In the genomic region with DNA sequence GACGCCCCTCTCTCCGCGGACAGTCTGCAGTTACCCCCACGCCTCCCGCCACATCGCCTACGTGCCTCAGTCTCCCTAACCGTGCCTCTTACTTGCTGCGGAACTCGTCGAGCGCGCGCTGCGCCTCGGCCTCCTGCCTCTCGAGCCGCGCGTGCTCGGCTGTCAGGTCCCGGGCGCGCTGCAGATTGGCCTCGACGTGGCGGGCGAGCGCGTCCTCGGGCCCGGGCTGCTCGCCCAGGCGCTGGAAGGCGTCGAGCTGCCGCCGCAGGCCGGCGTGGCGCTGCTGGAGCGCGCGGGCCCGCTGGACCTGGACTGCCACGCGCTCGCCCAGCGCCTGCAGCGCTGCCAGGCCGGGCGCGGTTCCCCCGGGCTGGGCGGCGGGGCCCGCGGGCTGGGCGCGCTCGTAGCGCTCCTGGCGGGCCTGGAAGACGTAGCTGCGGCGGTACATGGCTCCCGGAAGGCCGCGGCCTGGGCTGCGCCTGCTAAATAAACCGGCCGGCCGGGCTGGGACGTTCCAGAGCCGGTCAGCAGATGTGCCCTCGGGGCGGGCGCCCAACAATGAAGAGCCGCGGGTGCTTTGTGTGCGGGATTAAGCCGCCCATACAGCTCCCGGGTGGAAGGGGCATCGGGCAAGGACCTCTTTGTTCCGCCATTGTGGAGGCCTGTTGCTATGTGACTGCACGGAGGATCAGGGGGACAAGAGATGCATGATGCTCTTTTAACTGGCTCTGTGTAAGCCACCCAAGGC, we compare ENCODE assay signal across 8 mouse cellular contexts. TPM values are rescaled to one million over a fixed set of nuclear protein-coding genes. Genes with fewer than 3 reads are reported as not detected.
A peak's percentile ranks its signal among the peaks of the same experiment; 100 is the strongest.
DNase-seq lines count a peak whose midpoint lies in the region; ATAC-seq and TF ChIP-seq lines count a peak whose summit lies in the region.

Bfsp1 (minus strand) TSS at position 690 of the 748 bp plus-strand sequence.

- 4% methylated on average over 78 of the region's 86 CpGs for WGBS in embryonic facial prominence, embryonic 11.5 days
- 4% methylated on average over 86 of the region's 86 CpGs for WGBS in heart, embryonic 12.5 days
- WGBS in kidney, postnatal 0 days: 4% methylated on average over 78 of the region's 86 CpGs

- TF ChIP-seq CTCF in kidney, postnatal 0 days (IDR thresholded peaks at IDR 0.05; ENCODE audit: low read depth): no peak

- H3K9ac ChIP-seq in embryonic facial prominence, embryonic 11.5 days (replicated peaks; ENCODE audit: low read length): peak within 1 kb of the TSS; percentile 85
- H3K9ac ChIP-seq in heart, embryonic 12.5 days: peak within 1 kb of the TSS; percentile 85
- peak within 1 kb of the TSS; percentile 80 for H3K9ac ChIP-seq in kidney, postnatal 0 days (ENCODE audit: low read depth, low read length)

- no peaks in the 10 kb centered on the region for H3K9me3 ChIP-seq in embryonic facial prominence, embryonic 11.5 days (replicated peaks; ENCODE audit: control insufficient read depth, low read length)
- no peaks in the 10 kb centered on the region for H3K9me3 ChIP-seq in heart, embryonic 12.5 days (replicated peaks)
- H3K9me3 ChIP-seq in kidney, postnatal 0 days (replicated peaks; ENCODE audit: low read length): no peaks in the 10 kb centered on the region

- 0 out of 2 replicates have a peak within 1 kb of the TSS, but pooled peaks have one; percentile 13 for H3K27ac ChIP-seq in embryonic facial prominence, embryonic 11.5 days (replicated peaks; ENCODE audit: low read depth, low read length)
- H3K27ac ChIP-seq in heart, embryonic 12.5 days (ENCODE audit: poor library complexity, severe bottlenecking): peak within 1 kb of the TSS; percentile 1; the same call in 1 of the 2 replicates
- no peak within 1 kb of the TSS for H3K27ac ChIP-seq in kidney, postnatal 0 days

- H3K36me3 ChIP-seq in embryonic facial prominence, embryonic 11.5 days (replicated peaks; ENCODE audit: control insufficient read depth, insufficient read depth, low read depth, low read length): no peaks in the 10 kb centered on the region
- H3K36me3 ChIP-seq in heart, embryonic 12.5 days: no peaks in the 10 kb centered on the region
- no peaks in the 10 kb centered on the region for H3K36me3 ChIP-seq in kidney, postnatal 0 days (ENCODE audit: insufficient read depth, low read length)

- intact Hi-C loops in left cerebral cortex, postnatal 14 days (cut with DNase I): loop anchor here (10.0 kb wide), 1 partner anchor 422 kb away; no protein-coding TSS in a partner anchor

- H3K4me2 ChIP-seq in embryonic facial prominence, embryonic 11.5 days (ENCODE audit: low read depth, low read length): peak within 1 kb of the TSS; percentile 75
- H3K4me2 ChIP-seq in heart, embryonic 12.5 days: peak within 1 kb of the TSS; percentile 73
- H3K4me2 ChIP-seq in kidney, postnatal 0 days (ENCODE audit: low read length): peak within 1 kb of the TSS; percentile 73

- DNase-seq in left cerebral cortex, postnatal 14 days (ENCODE audit: low spot score in 2 of 2): peak; percentile 15 to 31
- DNase-seq in left cerebral cortex, adult 8-10 months (ENCODE audit: low spot score in 2 of 2): no peak
- DNase-seq in embryonic facial prominence, embryonic 11.5 days (ENCODE audit: low spot score): peak; percentile 71
- peak; percentile 69 for DNase-seq in kidney, postnatal 0 days (ENCODE audit: low spot score)
- DNase-seq in lung, postnatal 25 days (ENCODE audit: low spot score): peak; percentile 40
- DNase-seq in right cerebral cortex, postnatal 10 days (ENCODE audit: low spot score in 2 of 2): peak; percentile 36 to 61
- DNase-seq in thymus, postnatal 25 days: no peak

- H3K27me3 ChIP-seq in embryonic facial prominence, embryonic 11.5 days (ENCODE audit: control insufficient read depth, insufficient read depth, low read length): no peaks in the 10 kb centered on the region
- no peaks in the 10 kb centered on the region for H3K27me3 ChIP-seq in heart, embryonic 12.5 days (replicated peaks)
- H3K27me3 ChIP-seq in kidney, postnatal 0 days (ENCODE audit: insufficient read depth, low read length): no peaks in the 10 kb centered on the region

- no peaks in the 10 kb centered on the region; the same call in 1 of the 2 replicates for H3K4me1 ChIP-seq in embryonic facial prominence, embryonic 11.5 days (ENCODE audit: control insufficient read depth, insufficient read depth, low read length)
- H3K4me1 ChIP-seq in heart, embryonic 12.5 days (replicated peaks): 0 out of 2 replicates have a peak, but pooled peaks cover 3% of the 10 kb centered on the region
- H3K4me1 ChIP-seq in kidney, postnatal 0 days (replicated peaks; ENCODE audit: insufficient read depth, low read length): 0 out of 2 replicates have a peak, but pooled peaks cover 6% of the 10 kb centered on the region

- H3K4me3 ChIP-seq in embryonic facial prominence, embryonic 11.5 days (ENCODE audit: low read depth, low read length): peak within 1 kb of the TSS; percentile 39
- peak within 1 kb of the TSS; percentile 51 for H3K4me3 ChIP-seq in heart, embryonic 12.5 days
- peak within 1 kb of the TSS; percentile 40 for H3K4me3 ChIP-seq in kidney, postnatal 0 days (replicated peaks; ENCODE audit: low read depth, low read length)

- peak; percentile 64 for ATAC-seq in embryonic facial prominence, embryonic 11.5 days (replicated peaks; ENCODE audit: insufficient number of reproducible peaks, low FRiP score, low TSS enrichment, low read depth)
- ATAC-seq in heart, embryonic 12.5 days (ENCODE audit: insufficient number of reproducible peaks, low FRiP score): peak; percentile 78
- peak; percentile 76 for ATAC-seq in kidney, postnatal 0 days (replicated peaks; ENCODE audit: low FRiP score, low read depth)

RNA-seq across cellular contexts. Expression of gene Bfsp1, which starts in this region (rescaled TPM):
- total RNA-seq in left cerebral cortex, postnatal 14 days (2021): 1 to 10 TPM; 1.4 to 1.8 TPM
- total RNA-seq in left cerebral cortex, adult 8-10 months (2022): 1 to 10 TPM in 3 of 4 experiments, under 1 TPM in 1; 0.97 to 1.5 (median 1.3) TPM
- 1.1 TPM in 2 replicates for polyA plus RNA-seq in embryonic facial prominence, embryonic 11.5 days (2014; fragmentation: Nextera tagmentation; extraction: Ambion mirVana)
- polyA plus RNA-seq in heart, embryonic 12.5 days (2016; fragmentation: Nextera tagmentation; extraction: Ambion mirVana): 2.2 and 2.3 TPM in 2 replicates
- polyA plus RNA-seq in kidney, postnatal 0 days (2015; fragmentation: Nextera tagmentation; extraction: Ambion mirVana): 1.6 and 2.2 TPM in 2 replicates

Comparison
In these comparisons a context has a peak if more than half of its experiments do, and no peak if none do; other contexts are left out.
1. DNase-seq: peak in left cerebral cortex, postnatal 14 days (2 of 2), embryonic facial prominence, embryonic 11.5 days (single experiment), kidney, postnatal 0 days (single experiment), lung, postnatal 25 days (single experiment) and right cerebral cortex, postnatal 10 days (2 of 2); none in left cerebral cortex, adult 8-10 months (0 of 2) and thymus, postnatal 25 days (single experiment).
2. Peak in every context shown above with its lines, with median percentiles within 50 percentile points of each other: ATAC-seq, H3K4me2 ChIP-seq, H3K4me3 ChIP-seq and H3K9ac ChIP-seq.